Mouse (Mus musculus): ENCODE measurements around the gene Taok3.

DNA sequence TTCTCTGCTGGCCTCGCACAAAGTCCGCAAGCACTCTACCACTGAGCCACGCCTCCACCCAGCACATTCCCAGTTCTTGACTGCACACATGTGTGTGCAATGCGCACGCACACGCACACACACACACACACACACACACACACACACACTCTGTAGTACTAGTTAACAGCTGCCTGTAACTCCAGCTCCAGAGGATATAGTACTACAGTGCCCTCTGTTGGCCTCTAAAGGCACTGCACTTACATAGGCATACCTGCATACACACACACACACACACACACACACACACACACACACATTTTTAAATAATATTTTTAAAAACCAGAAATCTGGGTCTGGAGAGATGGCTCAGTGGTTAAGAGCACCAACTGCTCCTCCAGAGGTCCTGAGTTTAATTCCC, 157.9 kb downstream of the Taok3 start:
- TF ChIP-seq CTCF (IDR thresholded peaks at IDR 0.05; ENCODE audit: control insufficient read depth, insufficient read depth, insufficient read length), result no peak
- no peak for TF ChIP-seq USF1 (IDR thresholded peaks at IDR 0.05; ENCODE audit: low read depth)
- TF ChIP-seq CEBPB (IDR thresholded peaks at IDR 0.05; ENCODE audit: low read depth), result no peak
- TF ChIP-seq MAX (IDR thresholded peaks at IDR 0.05), result no peak
- TF ChIP-seq MYOG (IDR thresholded peaks at IDR 0.05; ENCODE audit: control insufficient read depth, extremely low read depth, insufficient read length), result no peak
- TF ChIP-seq FOSL1 (IDR thresholded peaks at IDR 0.05; ENCODE audit: insufficient read depth, low read length, poor library complexity, severe bottlenecking), result no peak
